Mouse (Mus musculus): ENCODE data around the gene Gm5483.
"Not testable (repeated sequence)": the region's sequence is repeated elsewhere in the genome, so short reads cannot be mapped to it uniquely, and the experiment has no call there.

The Gm5483 gene

DNA sequence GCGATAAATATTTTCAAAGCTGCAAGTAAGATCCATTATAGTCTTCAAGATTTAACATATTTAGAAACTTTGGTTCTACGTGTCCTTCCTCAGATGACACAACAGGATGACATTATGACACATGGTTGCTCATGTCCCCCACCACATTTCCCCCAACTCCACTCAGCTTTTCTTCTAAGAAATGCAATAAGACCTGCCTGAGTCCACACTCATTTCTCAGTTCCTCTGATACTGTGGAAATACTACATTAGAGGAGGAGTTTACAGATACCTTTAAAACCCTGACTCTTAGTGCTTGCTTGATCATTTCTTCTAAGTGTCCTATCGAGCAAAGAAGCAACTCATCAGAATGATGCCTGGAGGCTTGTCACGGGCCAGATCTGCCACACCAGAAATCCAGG, at the start of gene Gm5483:
TSS of gene Gm5483 (plus strand) at position 301 of the 400 bp plus-strand sequence.
- not testable (repeated sequence) for DNase-seq

DNA sequence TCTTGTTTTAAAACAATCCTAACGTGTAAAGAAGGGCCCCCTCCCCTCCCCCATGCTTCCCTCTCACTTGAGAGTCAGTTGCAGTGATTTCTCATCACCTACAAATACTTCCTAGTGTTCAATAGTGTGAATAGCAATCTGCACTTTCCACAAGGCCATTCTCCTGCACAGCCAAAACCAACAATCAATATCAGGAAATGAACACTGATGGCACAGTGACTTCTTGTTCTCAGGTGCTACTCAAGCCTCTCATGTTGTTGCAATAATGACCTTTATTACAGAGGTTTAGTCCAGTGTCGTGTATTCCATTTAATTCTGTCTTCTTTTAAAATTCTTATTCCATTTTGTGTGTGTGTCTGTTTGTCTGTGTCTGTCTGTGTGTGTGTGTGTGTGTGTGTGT, 45.8 kb upstream of the Gm5483 start:
- DNase-seq = no peak

DNA sequence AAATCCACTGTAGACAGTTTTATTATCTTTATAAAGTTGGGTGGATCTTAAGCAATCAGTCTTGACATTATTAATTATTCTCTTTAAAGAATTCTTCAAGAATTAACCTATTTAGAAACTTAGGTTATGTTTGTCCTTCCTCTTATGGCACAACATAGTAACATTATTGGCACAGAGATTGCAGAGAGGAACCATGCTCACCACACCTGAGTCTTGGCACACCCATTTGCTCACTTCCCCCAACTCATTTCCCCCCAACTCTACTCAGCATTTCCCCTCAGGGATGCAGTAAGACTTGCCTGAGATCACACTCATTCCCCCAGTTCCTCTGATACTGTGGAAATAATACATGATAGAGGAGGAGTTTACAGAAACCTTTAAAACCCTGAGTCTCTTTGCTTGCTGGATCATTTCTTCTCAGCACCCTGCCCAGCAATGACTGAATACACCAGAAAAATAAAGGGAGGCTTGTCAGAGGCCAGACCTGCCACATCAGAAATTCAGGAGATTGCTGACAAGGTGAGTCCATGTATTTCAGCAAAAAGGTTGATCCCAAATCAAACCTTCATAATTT, 27.5 kb upstream of the Gm5483 start, which contains the start of gene Stfa2l1:
TSS of gene Stfa2l1 (plus strand) at position 410 of the 574 bp plus-strand sequence.
- DNase-seq = no peak

DNA sequence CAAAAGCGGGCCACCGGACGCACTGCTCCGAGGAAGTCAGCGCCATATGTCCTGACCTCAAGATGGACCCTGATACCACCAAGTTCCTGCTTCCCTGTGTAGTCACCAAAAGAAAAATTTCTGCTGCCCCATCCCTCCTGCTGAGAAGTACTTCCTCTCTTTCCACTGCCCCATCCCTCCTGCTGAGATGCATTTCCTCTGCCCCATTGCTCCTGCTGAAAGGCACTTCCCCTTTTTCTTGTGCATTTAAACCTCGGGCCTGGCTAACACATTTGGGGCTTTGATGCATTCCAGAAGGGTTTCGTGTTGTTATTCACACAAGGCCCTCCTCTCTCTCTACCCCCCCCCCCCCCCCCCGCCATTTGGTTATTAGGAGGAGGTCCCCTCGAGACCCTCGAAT, 16.2 kb upstream of the Gm5483 start:
- not testable (repeated sequence) for DNase-seq

DNA sequence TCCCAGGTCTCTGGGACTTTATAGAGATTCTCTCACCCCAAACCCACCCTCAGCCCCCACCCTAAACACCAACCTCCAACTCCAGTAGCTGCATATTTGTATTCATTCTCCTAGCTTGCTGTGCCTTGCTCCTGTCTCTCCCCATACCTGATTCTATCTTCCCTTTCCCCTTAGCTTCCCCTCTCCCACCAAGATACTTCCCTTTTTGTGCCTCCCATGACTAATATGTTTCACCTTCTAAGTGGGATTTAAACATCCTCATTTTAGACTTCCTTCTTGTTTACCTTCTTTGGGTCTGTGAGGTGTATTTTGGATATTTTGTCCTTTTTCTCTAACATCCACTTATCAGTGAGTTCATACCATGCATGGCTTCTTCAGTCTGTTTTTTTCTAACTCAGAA, 7.9 kb upstream of the Gm5483 start:
- no peak for DNase-seq

DNA sequence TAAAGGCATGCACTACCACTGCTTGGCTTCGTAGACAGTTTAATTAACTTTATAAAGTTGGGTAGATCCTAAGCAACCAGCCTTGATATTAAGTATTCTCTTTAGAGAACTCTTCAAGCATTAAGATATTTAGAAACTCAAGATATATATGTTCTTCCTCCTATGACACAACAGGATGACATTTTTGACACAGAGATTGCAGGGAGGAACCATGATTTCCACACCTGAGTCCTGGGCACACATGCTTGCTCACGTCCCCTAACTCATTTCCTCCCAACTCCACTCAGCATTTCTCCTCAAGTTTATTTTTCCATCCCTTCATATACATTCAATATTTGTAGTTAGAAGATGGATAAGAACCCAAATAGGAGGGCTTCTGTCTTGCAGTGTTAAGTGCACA, 4.1 kb upstream of the Gm5483 start:
- DNase-seq = no peak

DNA sequence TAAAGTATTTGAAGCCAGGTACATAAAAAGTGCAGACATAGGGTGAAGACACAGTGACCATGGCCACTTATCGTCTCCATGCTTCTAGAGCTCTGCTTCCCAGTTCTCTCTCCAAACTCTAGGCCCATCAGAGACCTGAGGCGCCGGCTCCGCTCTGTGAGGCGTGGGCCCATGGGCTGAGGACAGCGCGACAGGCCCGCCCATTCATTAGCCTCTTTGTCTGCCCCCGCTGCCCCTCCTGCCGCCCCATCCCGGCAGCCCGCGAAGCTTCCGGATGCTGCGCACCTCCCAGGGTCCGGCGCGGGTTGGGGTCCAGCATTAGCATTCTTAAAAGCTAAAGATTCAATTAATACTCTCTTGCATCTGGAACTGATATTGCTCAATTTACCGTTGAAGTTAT, 15.2 kb downstream of the Gm5483 start:
- no peak for DNase-seq

DNA sequence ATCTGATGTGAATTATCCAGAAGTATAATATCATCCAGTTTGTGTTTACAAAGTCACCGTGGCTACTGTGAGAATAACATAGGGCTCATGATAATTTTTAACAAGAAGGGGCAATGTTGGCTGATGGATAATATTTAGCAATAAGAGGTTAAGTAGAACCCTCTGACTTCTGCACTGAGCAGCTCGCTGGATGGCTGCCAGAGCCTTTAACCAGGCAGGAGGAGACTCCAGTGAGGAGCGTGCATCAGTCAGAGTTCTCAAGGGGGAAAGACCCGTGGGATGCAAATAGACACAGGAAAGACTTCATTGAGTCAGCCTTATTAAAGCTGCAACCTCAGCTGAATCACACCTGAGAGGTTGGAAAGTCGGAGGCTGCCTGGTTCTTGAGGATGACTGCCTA, 19.8 kb downstream of the Gm5483 start:
- peak; percentile 54 to 61 for DNase-seq

DNA sequence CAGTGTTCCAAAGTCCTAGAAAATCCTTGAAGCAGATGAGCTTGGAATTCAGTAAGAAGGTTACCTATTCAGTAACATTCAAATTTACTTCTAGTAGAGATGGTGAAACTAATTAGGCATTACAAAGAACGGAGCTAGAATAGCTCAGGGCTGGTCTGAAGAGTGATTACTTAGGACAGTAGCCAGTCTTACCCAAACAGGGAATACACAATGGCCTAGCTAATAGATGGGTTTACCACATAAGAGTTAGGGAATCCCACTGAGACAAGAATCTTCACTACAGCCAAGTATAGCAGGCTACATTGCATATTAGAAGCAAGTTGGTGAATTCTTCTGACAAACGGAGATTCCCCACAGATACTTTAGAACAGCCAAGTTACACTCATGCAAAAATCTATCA, 21.7 kb downstream of the Gm5483 start:
- peak in 1 of 2 experiments; percentile 50 for DNase-seq

DNA sequence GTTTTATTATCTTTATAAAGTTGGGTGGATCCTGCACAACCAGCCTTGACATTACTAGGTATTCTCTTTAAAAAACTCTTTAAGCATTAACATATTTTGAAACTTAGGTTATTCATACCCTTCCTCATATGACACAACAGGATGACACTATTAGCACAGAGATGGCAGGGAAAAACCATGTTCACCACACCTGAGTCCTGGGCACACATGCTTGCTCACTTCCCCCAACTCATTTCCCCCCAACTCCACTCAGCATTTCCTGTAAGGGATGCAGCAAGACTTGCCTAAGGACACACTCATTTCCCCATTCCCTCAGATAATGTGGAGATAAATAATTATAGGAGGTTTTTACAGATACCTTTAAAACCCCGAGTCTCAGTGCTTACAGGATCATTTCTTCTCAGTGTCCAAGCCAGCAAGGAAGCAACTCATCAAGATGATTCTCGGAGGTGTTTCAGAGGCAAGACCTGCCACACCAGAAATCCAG, 26.0 kb downstream of the Gm5483 start, which contains the start of gene Gm5416:
TSS of gene Gm5416 (plus strand) at position 437 of the 487 bp plus-strand sequence.
- DNase-seq = no peak

DNA sequence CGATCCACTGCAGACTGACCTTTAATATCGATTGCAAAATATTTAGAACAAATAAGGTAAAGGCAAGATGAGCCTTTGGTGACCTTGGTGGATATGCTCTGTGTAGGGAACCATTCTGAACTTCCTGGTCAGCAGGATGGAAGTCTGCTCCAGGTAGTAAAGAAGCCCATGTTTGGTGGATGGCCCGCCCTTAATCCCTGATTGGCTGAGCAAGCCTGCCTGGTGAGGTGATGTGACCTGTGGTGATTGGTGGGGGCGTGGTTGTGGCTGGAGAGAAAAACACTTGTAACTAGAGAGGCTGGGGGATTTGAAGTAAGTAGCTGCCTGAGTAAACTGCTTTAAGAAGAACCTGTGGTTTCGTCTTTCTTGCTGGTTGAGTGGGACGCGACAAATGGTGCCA, 37.2 kb downstream of the Gm5483 start, which contains the start of gene 2010005H15Rik:
TSS of gene 2010005H15Rik (plus strand) at position 301 of the 400 bp plus-strand sequence.
- not testable (repeated sequence) for DNase-seq
